Mouse (Mus musculus): ENCODE data around the gene Sp140. TPM values are rescaled to one million over a fixed set of nuclear protein-coding genes. Genes with fewer than 3 reads are reported as not detected.
"Not testable (repeated sequence)": the region's sequence is repeated elsewhere in the genome, so short reads cannot be mapped to it uniquely, and the experiment has no call there.

Gene Sp140
- polyA plus RNA-seq, 1 experiment from 2014 or later: 4.7 TPM

- 38% methylated on average over 1 of the region's 2 CpGs for WGBS (ENCODE audit: insufficient replicate concordance)
- H3K27me3 ChIP-seq (ENCODE audit: control insufficient read depth, insufficient read depth, low read depth, low read length); ATAC-seq (ENCODE audit: low read depth): not testable (repeated sequence)
Observed at GRCm38 (mm10) chr1:85588697-85589096, 11.5 kb upstream of the Sp140 start.

GRCm38 (mm10) chr1:85592526-85592925, 7.7 kb upstream of the Sp140 start:
- not testable (repeated sequence) for H3K9ac ChIP-seq (ENCODE audit: low read depth, low read length); H3K4me2 ChIP-seq (ENCODE audit: low read depth, low read length); H3K36me3 ChIP-seq (ENCODE audit: control insufficient read depth, insufficient read depth); H3K4me3 ChIP-seq (ENCODE audit: low read depth, low read length); H3K9me3 ChIP-seq (replicated peaks; ENCODE audit: control insufficient read depth, low read length); H3K27ac ChIP-seq (ENCODE audit: low read length); ATAC-seq (ENCODE audit: low read depth); H3K27me3 ChIP-seq (ENCODE audit: control insufficient read depth, insufficient read depth, low read depth, low read length); H3K4me1 ChIP-seq (ENCODE audit: control insufficient read depth, low read depth, low read length)
- WGBS (ENCODE audit: insufficient replicate concordance): 69% methylated on average over 8 of the region's 8 CpGs

More at GRCm38 (mm10) chr1:85588697-85589096, 11.5 kb upstream of the Sp140 start:
- not testable (repeated sequence) for H3K4me2 ChIP-seq (ENCODE audit: low read depth, low read length); H3K4me1 ChIP-seq (ENCODE audit: control insufficient read depth, low read depth, low read length); H3K27ac ChIP-seq (ENCODE audit: low read length); H3K4me3 ChIP-seq (ENCODE audit: low read depth, low read length); H3K9ac ChIP-seq (ENCODE audit: low read depth, low read length); H3K9me3 ChIP-seq (replicated peaks; ENCODE audit: control insufficient read depth, low read length); H3K36me3 ChIP-seq (ENCODE audit: control insufficient read depth, insufficient read depth)

GRCm38 (mm10) chr1:85598271-85599012, 1.7 kb upstream of the Sp140 start, which contains the start of gene Sp110:
Gene Sp110 (minus strand): TSS chr1:85598817.
- H3K4me3 ChIP-seq (ENCODE audit: low read depth, low read length); H3K36me3 ChIP-seq (ENCODE audit: control insufficient read depth, insufficient read depth); H3K4me2 ChIP-seq (ENCODE audit: low read depth, low read length); H3K4me1 ChIP-seq (ENCODE audit: control insufficient read depth, low read depth, low read length); H3K27ac ChIP-seq (ENCODE audit: low read length); H3K9me3 ChIP-seq (replicated peaks; ENCODE audit: control insufficient read depth, low read length); ATAC-seq (ENCODE audit: low read depth); H3K9ac ChIP-seq (ENCODE audit: low read depth, low read length); H3K27me3 ChIP-seq (ENCODE audit: control insufficient read depth, insufficient read depth, low read depth, low read length): not testable (repeated sequence)
- WGBS (ENCODE audit: insufficient replicate concordance): 41% methylated on average over 16 of the region's 17 CpGs

DNA sequence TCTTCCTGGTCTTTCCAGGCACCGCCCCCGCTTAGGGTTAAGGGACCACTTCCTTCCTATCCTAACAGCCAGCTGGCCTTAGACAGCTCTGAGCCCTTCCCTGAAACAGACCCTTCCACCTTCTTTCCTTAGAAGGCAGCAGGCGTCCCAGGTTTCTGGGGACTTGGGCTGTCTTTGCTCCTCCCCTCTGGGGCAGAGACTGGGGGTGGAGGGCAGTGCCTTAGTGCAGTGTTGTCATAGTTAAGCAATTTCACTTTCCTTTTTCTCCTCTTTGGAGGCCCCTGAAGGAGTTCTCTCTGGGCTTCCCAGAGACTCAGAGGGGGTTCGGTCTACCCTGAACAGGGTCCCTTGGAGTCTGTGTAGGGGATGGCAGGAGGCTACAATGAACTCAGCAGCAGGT, 616 bp downstream of the Sp140 start:
- not testable (repeated sequence) for H3K9ac ChIP-seq (ENCODE audit: low read depth, low read length); H3K4me1 ChIP-seq (ENCODE audit: control insufficient read depth, low read depth, low read length); H3K36me3 ChIP-seq (ENCODE audit: control insufficient read depth, insufficient read depth); H3K4me3 ChIP-seq (ENCODE audit: low read depth, low read length); H3K27ac ChIP-seq (ENCODE audit: low read length); H3K27me3 ChIP-seq (ENCODE audit: control insufficient read depth, insufficient read depth, low read depth, low read length); ATAC-seq (ENCODE audit: low read depth); H3K9me3 ChIP-seq (replicated peaks; ENCODE audit: control insufficient read depth, low read length)
- H3K4me2 ChIP-seq (ENCODE audit: low read depth, low read length): peak overlapping the region; percentile 22
- 43% methylated on average over 4 of the region's 4 CpGs for WGBS (ENCODE audit: insufficient replicate concordance)

- H3K4me2 ChIP-seq (ENCODE audit: low read depth, low read length); H3K4me1 ChIP-seq (ENCODE audit: control insufficient read depth, low read depth, low read length); H3K27me3 ChIP-seq (ENCODE audit: control insufficient read depth, insufficient read depth, low read depth, low read length); H3K4me3 ChIP-seq (ENCODE audit: low read depth, low read length); H3K9ac ChIP-seq (ENCODE audit: low read depth, low read length); H3K27ac ChIP-seq (ENCODE audit: low read length); H3K9me3 ChIP-seq (replicated peaks; ENCODE audit: control insufficient read depth, low read length); H3K36me3 ChIP-seq (ENCODE audit: control insufficient read depth, insufficient read depth); ATAC-seq (ENCODE audit: low read depth): not testable (repeated sequence)
- WGBS (ENCODE audit: insufficient replicate concordance): no CpG with 5 or more reads among the region's 1 CpGs
Observed at GRCm38 (mm10) chr1:85604341-85604740, 4.2 kb downstream of the Sp140 start.

GRCm38 (mm10) chr1:85608361-85608760, 8.2 kb downstream of the Sp140 start:
- not testable (repeated sequence) for ATAC-seq (ENCODE audit: low read depth); H3K4me3 ChIP-seq (ENCODE audit: low read depth, low read length); H3K9me3 ChIP-seq (replicated peaks; ENCODE audit: control insufficient read depth, low read length); H3K27me3 ChIP-seq (ENCODE audit: control insufficient read depth, insufficient read depth, low read depth, low read length); H3K4me1 ChIP-seq (ENCODE audit: control insufficient read depth, low read depth, low read length); H3K36me3 ChIP-seq (ENCODE audit: control insufficient read depth, insufficient read depth); H3K27ac ChIP-seq (ENCODE audit: low read length); H3K9ac ChIP-seq (ENCODE audit: low read depth, low read length); H3K4me2 ChIP-seq (ENCODE audit: low read depth, low read length)
- WGBS (ENCODE audit: insufficient replicate concordance): 49% methylated on average over 3 of the region's 4 CpGs

DNA sequence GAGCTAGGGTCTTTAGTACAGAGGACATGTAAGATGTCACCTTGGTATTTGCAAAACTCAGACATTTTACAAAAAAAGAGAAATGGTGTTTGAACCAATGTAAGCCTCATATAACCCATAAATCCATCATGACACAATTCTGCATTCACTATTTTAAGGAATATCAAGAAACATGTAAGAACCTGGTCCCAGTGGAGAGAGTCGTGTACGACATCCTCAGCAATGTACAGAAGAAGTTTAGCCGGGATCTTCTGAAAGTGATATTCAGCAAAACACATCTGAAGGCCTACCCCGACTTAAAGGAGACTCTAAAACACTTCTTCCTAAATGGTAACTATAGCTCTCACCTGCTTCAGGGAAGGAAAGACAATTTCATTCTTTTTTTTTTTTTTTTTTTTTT, 10.4 kb downstream of the Sp140 start:
- not testable (repeated sequence) for H3K9ac ChIP-seq (ENCODE audit: low read depth, low read length); H3K9me3 ChIP-seq (replicated peaks; ENCODE audit: control insufficient read depth, low read length); H3K36me3 ChIP-seq (ENCODE audit: control insufficient read depth, insufficient read depth); H3K4me2 ChIP-seq (ENCODE audit: low read depth, low read length); ATAC-seq (ENCODE audit: low read depth); H3K4me1 ChIP-seq (ENCODE audit: control insufficient read depth, low read depth, low read length); H3K27ac ChIP-seq (ENCODE audit: low read length); H3K4me3 ChIP-seq (ENCODE audit: low read depth, low read length); H3K27me3 ChIP-seq (ENCODE audit: control insufficient read depth, insufficient read depth, low read depth, low read length)
- no CpG with 5 or more reads among the region's 4 CpGs for WGBS (ENCODE audit: insufficient replicate concordance)

DNA sequence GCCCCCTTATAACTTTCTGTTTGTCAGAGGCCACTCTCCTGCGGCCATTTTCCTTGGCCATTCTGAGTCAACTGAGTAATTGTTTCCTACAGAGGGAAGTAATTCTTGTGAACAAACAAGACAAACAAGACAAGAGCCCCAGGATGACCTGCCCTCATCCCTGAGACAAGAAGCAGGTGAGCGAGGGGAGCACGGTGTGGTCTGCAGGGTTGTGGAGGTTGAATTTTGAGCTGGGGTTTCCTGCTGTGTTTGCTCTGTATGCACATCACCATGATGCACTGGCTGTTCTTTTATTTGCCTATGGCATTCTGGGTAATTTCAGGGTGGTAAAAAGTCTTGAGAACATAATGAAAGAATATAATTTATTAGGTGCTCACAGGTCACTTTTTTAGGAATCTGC, 14.9 kb downstream of the Sp140 start:
- not testable (repeated sequence) for H3K9me3 ChIP-seq (replicated peaks; ENCODE audit: control insufficient read depth, low read length); H3K27me3 ChIP-seq (ENCODE audit: control insufficient read depth, insufficient read depth, low read depth, low read length); ATAC-seq (ENCODE audit: low read depth); H3K27ac ChIP-seq (ENCODE audit: low read length); H3K36me3 ChIP-seq (ENCODE audit: control insufficient read depth, insufficient read depth); H3K4me2 ChIP-seq (ENCODE audit: low read depth, low read length); H3K9ac ChIP-seq (ENCODE audit: low read depth, low read length); H3K4me1 ChIP-seq (ENCODE audit: control insufficient read depth, low read depth, low read length); H3K4me3 ChIP-seq (ENCODE audit: low read depth, low read length)
- WGBS (ENCODE audit: insufficient replicate concordance): 75% methylated on average over 3 of the region's 3 CpGs

- not testable (repeated sequence) for H3K27ac ChIP-seq (ENCODE audit: low read length); H3K36me3 ChIP-seq (ENCODE audit: control insufficient read depth, insufficient read depth); H3K9ac ChIP-seq (ENCODE audit: low read depth, low read length); H3K4me1 ChIP-seq (ENCODE audit: control insufficient read depth, low read depth, low read length); H3K9me3 ChIP-seq (replicated peaks; ENCODE audit: control insufficient read depth, low read length); ATAC-seq (ENCODE audit: low read depth); H3K27me3 ChIP-seq (ENCODE audit: control insufficient read depth, insufficient read depth, low read depth, low read length); H3K4me3 ChIP-seq (ENCODE audit: low read depth, low read length); H3K4me2 ChIP-seq (ENCODE audit: low read depth, low read length)
- WGBS (ENCODE audit: insufficient replicate concordance): 41% methylated on average over 3 of the region's 3 CpGs
Observed at GRCm38 (mm10) chr1:85615819-85616218, 15.6 kb downstream of the Sp140 start.

Measured in liver, embryonic 16.5 days (tissue).